Mouse (Mus musculus) cerebellum, adult 9-11 months (tissue): ENCODE results near the gene Zfp94.
A peak's percentile ranks its signal among the peaks of the same experiment; 100 is the strongest.

ENCODE experiments used
- DNase-seq: peaks from one replicate; pipeline ENCODE4 v3.0.0; 2022

Zfp94 gene

GRCm38 (mm10) chr7:24271191-24271590, 45.3 kb downstream of the Zfp94 start:
- no peak for DNase-seq

GRCm38 (mm10) chr7:24270288-24270672, 46.2 kb downstream of the Zfp94 start, which contains the start of gene Zfp93:
Zfp93 (plus strand) TSS chr7:24270420.
- DNase-seq = peak; percentile 89

GRCm38 (mm10) chr7:24269667-24270287, 46.7 kb downstream of the Zfp94 start:
- no peak for DNase-seq

- DNase-seq = no peak
Measured at GRCm38 (mm10) chr7:24269256-24269655, 47.2 kb downstream of the Zfp94 start.

GRCm38 (mm10) chr7:24268176-24269155, 48.0 kb downstream of the Zfp94 start:
- no peak for DNase-seq

- DNase-seq = no peak
Measured at GRCm38 (mm10) chr7:24260000-24260312, 56.5 kb downstream of the Zfp94 start.

GRCm38 (mm10) chr7:24259306-24259999, 57.0 kb downstream of the Zfp94 start:
- DNase-seq = no peak

- DNase-seq = peak; percentile 92
Measured at GRCm38 (mm10) chr7:24254633-24255474, 61.6 kb downstream of the Zfp94 start, which contains the start of gene Zfp108. Zfp108 (plus strand) TSS chr7:24254794.

- DNase-seq = peak; percentile 56
Measured at GRCm38 (mm10) chr7:24253779-24254615, 62.5 kb downstream of the Zfp94 start.
